Mouse (Mus musculus): ENCODE data around the gene Upp2. TPM values are rescaled to one million over a fixed set of nuclear protein-coding genes. Genes with fewer than 3 reads are reported as not detected.
A peak's percentile ranks its signal among the peaks of the same experiment; 100 is the strongest.

Upp2 gene
- polyA plus RNA-seq, 1 experiment: 7.6 TPM

- Histone ChIP-seq H3K36me3 (ENCODE audit: control insufficient read depth, insufficient read depth, low read length) (no peaks in the 10 kb centered on the region), H3K4me1 (ENCODE audit: control insufficient read depth, insufficient read depth, insufficient read length, low read length) (peaks cover 18% of the 10 kb centered on the region; the same call in 1 of the 2 replicates), H3K27ac (ENCODE audit: insufficient read depth, low read depth, low read length) (no peak overlapping the region), H3K27me3 (ENCODE audit: control insufficient read depth, insufficient read depth, low read length) (no peaks in the 10 kb centered on the region), H3K4me3 (ENCODE audit: low read depth, low read length) (no peak overlapping the region)
- 85% methylated on average over 3 of the region's 3 CpGs for WGBS
- TF ChIP-seq CTCF (IDR thresholded peaks at IDR 0.05; ENCODE audit: extremely low read depth, insufficient read length, insufficient replicate concordance, low read depth, low read length) (no peak), POLR2A (IDR thresholded peaks at IDR 0.05; ENCODE audit: low read depth, low read length) (no peak)
These were observed 39.3 kb upstream of the Upp2 start for GRCm38 (mm10) chr2:58527786-58528185.

DNA sequence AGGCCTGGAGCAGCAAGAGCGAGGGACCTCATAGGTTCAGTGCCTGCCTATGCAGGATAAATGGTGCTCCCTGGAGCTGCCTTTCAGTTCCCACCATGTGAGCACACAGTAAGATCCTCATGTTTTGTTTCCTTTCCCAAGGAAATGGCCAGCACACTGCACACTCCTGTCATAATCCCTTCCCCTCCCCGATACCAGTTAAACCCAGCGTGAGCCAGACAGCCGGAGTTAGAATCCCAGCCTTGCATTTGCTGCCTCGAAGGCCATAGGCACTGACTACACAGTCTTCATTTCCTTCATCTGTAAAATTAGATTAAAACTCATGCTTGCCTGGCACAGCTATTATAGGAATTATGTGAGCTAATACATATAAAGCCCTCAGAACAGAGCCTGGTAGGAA lies 37.7 kb upstream of the Upp2 start:
- Histone ChIP-seq H3K4me1 (ENCODE audit: control insufficient read depth, insufficient read depth, insufficient read length, low read length) (peaks cover 20% of the 10 kb centered on the region; the same call in 1 of the 2 replicates), H3K27ac (ENCODE audit: insufficient read depth, low read depth, low read length) (no peak overlapping the region), H3K36me3 (ENCODE audit: control insufficient read depth, insufficient read depth, low read length) (no peaks in the 10 kb centered on the region), H3K4me3 (ENCODE audit: low read depth, low read length) (no peak overlapping the region), H3K27me3 (ENCODE audit: control insufficient read depth, insufficient read depth, low read length) (no peaks in the 10 kb centered on the region)
- WGBS: 83% methylated on average over 5 of the region's 5 CpGs
- TF ChIP-seq POLR2A (IDR thresholded peaks at IDR 0.05; ENCODE audit: low read depth, low read length) (no peak), CTCF (IDR thresholded peaks at IDR 0.05; ENCODE audit: extremely low read depth, insufficient read length, insufficient replicate concordance, low read depth, low read length) (no peak)

GRCm38 (mm10) chr2:58529860-58530440 lies 37.1 kb upstream of the Upp2 start:
- 35% methylated on average over 7 of the region's 7 CpGs for WGBS
- Histone ChIP-seq H3K4me1 (ENCODE audit: control insufficient read depth, insufficient read depth, insufficient read length, low read length) (peaks cover 23% of the 10 kb centered on the region; the same call in 1 of the 2 replicates), H3K4me3 (ENCODE audit: low read depth, low read length) (no peak overlapping the region), H3K36me3 (ENCODE audit: control insufficient read depth, insufficient read depth, low read length) (no peaks in the 10 kb centered on the region), H3K27me3 (ENCODE audit: control insufficient read depth, insufficient read depth, low read length) (no peaks in the 10 kb centered on the region), H3K27ac (ENCODE audit: insufficient read depth, low read depth, low read length) (peak overlapping the region; percentile 9; the same call in 1 of the 2 replicates)
- TF ChIP-seq POLR2A (IDR thresholded peaks at IDR 0.05; ENCODE audit: low read depth, low read length): no peak
- TF ChIP-seq CTCF (IDR thresholded peaks at IDR 0.05; ENCODE audit: extremely low read depth, insufficient read length, insufficient replicate concordance, low read depth, low read length): no peak

DNA sequence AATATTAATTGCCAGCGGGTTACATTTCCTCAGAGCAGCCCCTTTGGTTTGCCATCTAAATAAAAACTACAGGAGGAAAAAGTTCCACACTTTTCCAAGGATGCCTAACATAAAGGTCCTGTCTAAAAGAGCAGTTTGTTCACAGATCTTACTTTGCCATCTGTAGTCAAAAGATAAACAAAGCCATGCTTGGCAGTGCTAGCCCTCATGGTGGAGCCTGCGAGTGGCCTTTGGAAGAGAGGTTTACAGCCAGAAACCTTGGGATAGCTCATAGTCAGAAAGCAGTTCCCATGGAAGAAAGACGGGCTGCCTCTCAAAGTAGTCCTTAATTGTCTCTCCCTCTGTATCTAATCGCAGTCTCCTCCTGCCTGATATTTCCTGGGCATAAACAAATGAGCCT lies 36.6 kb upstream of the Upp2 start:
- Histone ChIP-seq H3K4me1 (ENCODE audit: control insufficient read depth, insufficient read depth, insufficient read length, low read length) (peaks cover 27% of the 10 kb centered on the region), H3K27me3 (ENCODE audit: control insufficient read depth, insufficient read depth, low read length) (no peaks in the 10 kb centered on the region), H3K36me3 (ENCODE audit: control insufficient read depth, insufficient read depth, low read length) (no peaks in the 10 kb centered on the region), H3K4me3 (ENCODE audit: low read depth, low read length) (no peak overlapping the region), H3K27ac (ENCODE audit: insufficient read depth, low read depth, low read length) (peak overlapping the region; percentile 31; the same call in 1 of the 2 replicates)
- 33% methylated on average over 4 of the region's 4 CpGs for WGBS
- no peak for TF ChIP-seq POLR2A (IDR thresholded peaks at IDR 0.05; ENCODE audit: low read depth, low read length)
- no peak for TF ChIP-seq CTCF (IDR thresholded peaks at IDR 0.05; ENCODE audit: extremely low read depth, insufficient read length, insufficient replicate concordance, low read depth, low read length)

DNA sequence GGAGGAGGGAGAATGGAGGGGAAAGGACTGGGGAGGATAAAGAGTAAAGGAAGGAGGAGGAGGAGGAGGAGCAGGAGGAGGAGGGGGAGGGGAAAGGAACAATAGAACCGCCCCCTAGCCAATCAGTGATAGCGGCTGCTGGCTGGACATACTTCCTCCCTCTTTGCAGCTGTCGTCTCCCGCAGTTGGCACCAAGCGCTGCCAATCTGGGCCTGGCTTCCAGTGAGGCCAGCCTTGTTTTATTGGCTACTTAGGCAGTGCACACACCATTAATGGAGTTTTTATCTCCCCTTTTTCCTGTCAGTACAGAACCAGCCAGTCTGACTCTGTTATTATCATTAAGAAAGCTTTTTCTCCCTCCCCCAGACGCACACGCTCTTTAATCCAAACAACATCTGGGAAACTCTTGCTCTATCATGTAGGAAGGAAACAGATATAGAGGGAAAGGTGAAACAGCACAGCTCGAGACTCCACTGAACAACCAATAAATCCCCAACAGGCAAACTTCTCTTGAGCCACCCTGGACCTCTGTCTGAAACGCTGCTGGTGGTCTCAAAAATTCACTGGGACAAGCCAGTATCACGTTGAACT lies 34.7 kb upstream of the Upp2 start:
- TF ChIP-seq CTCF (IDR thresholded peaks at IDR 0.05; ENCODE audit: extremely low read depth, insufficient read length, insufficient replicate concordance, low read depth, low read length): no peak
- TF ChIP-seq POLR2A (IDR thresholded peaks at IDR 0.05; ENCODE audit: low read depth, low read length): no peak
- WGBS: 11% methylated on average over 10 of the region's 10 CpGs
- H3K4me3 ChIP-seq (ENCODE audit: low read depth, low read length): no peak overlapping the region
- H3K27me3 ChIP-seq (ENCODE audit: control insufficient read depth, insufficient read depth, low read length): no peaks in the 10 kb centered on the region
- peak overlapping the region; percentile 51 for H3K27ac ChIP-seq (ENCODE audit: insufficient read depth, low read depth, low read length)
- peaks cover 31% of the 10 kb centered on the region for H3K4me1 ChIP-seq (ENCODE audit: control insufficient read depth, insufficient read depth, insufficient read length, low read length)
- no peaks in the 10 kb centered on the region for H3K36me3 ChIP-seq (ENCODE audit: control insufficient read depth, insufficient read depth, low read length)

DNA sequence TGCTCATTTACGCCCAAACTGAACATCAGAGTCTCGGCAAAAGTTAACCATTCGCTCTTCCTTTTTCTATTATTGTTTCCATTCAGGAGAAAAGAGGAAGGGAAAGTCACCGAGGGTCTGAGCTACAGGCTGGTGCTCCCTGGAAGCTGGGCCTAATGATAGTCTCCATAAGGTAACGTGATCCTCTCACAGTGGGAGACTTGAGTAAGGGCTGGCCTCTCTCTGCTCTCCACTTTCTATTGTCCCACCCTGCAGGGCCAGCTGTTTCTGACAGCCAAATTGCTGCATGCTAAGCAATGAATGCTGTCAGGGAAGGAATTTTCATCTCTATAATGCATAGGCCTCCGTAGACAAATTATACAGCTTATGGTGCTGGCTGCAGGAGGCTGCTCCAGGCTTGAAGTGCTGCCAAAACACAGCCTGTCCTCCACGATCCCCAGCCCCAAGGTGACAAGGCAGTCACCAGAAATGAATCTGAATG lies 33.5 kb upstream of the Upp2 start:
- no peak overlapping the region for H3K4me3 ChIP-seq (ENCODE audit: low read depth, low read length)
- peaks cover 32% of the 10 kb centered on the region for H3K4me1 ChIP-seq (ENCODE audit: control insufficient read depth, insufficient read depth, insufficient read length, low read length)
- TF ChIP-seq POLR2A (IDR thresholded peaks at IDR 0.05; ENCODE audit: low read depth, low read length) (no peak), CTCF (IDR thresholded peaks at IDR 0.05; ENCODE audit: extremely low read depth, insufficient read length, insufficient replicate concordance, low read depth, low read length) (no peak)
- no peaks in the 10 kb centered on the region for H3K36me3 ChIP-seq (ENCODE audit: control insufficient read depth, insufficient read depth, low read length)
- H3K27ac ChIP-seq (ENCODE audit: insufficient read depth, low read depth, low read length): no peak overlapping the region
- 60% methylated on average over 7 of the region's 7 CpGs for WGBS
- no peaks in the 10 kb centered on the region for H3K27me3 ChIP-seq (ENCODE audit: control insufficient read depth, insufficient read depth, low read length)

GRCm38 (mm10) chr2:58534379-58534778 lies 32.7 kb upstream of the Upp2 start:
- H3K4me1 ChIP-seq (ENCODE audit: control insufficient read depth, insufficient read depth, insufficient read length, low read length): peaks cover 29% of the 10 kb centered on the region
- no peak overlapping the region for H3K27ac ChIP-seq (ENCODE audit: insufficient read depth, low read depth, low read length)
- no peaks in the 10 kb centered on the region for H3K36me3 ChIP-seq (ENCODE audit: control insufficient read depth, insufficient read depth, low read length)
- no peak overlapping the region for H3K4me3 ChIP-seq (ENCODE audit: low read depth, low read length)
- no peaks in the 10 kb centered on the region for H3K27me3 ChIP-seq (ENCODE audit: control insufficient read depth, insufficient read depth, low read length)
- TF ChIP-seq POLR2A (IDR thresholded peaks at IDR 0.05; ENCODE audit: low read depth, low read length) (no peak), CTCF (IDR thresholded peaks at IDR 0.05; ENCODE audit: extremely low read depth, insufficient read length, insufficient replicate concordance, low read depth, low read length) (no peak)
- WGBS: 76% methylated on average over 4 of the region's 4 CpGs

All from small intestine, adult 2 months (tissue).